Mouse (Mus musculus) heart, postnatal 0 days (tissue): ENCODE measurements around the gene Tmem104.

Experiments used
- CTCF ChIP-seq: IDR thresholded peaks from 2 replicates; pipeline ENCODE4 v1.5.1; 2016; ENCODE audit warnings: antibody characterized with exemption, control low read depth, low read depth
- EP300 ChIP-seq: IDR thresholded peaks from 2 replicates; pipeline ENCODE4 v1.6.1; 2016; ENCODE audit warnings: antibody characterized with exemption, low read depth

DNA sequence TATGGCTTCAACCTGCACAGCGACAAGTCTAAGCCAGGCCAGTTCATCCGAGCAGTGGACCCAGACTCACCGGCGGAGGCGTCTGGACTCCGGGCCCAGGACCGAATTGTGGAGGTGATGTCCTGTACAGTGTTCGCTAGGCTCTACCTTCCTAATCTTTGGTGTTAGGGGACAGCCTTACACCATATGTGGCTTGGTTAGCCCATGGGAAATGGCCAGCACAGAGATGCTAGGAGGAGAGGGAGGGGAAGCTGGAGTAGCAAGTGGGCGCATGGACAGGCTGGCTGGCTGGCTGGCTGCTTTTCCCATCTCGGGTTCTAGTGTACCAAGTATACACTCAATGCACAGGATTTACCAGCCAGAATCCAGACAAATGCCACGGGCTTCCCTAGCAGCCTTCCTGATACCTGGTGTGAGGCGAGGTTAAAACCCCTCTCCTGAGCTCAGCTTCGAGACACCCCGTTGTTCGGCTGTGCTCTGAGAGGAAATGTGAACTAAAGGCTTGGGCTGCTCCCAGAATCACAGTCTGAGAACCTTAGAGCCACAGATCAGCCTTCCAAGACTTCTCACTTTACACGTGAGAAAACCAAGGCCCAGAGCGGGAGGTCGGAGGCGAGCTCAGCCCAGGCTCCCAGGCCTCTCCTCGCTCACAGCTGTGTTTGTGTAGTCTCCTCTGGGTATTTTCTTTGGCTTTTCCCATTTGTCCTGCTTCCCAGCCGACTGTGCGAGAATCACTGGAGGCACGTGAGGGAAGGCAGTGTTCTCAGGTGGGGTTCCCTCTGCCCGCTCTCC lies 10.7 kb upstream of the Tmem104 start:
- no peak for TF ChIP-seq CTCF
- TF ChIP-seq EP300 = no peak
